Mouse (Mus musculus) MEL (cell line): ENCODE data around the gene Crk.

Experiments
- CTCF ChIP-seq, 3 experiments: IDR thresholded peaks in 2 of 3; conservative IDR thresholded peaks in 1 of 3; 2 replicates each; pipeline ENCODE4 v1.5.1; 2011 to 2012; ENCODE audit warnings: low read length in 3 of 3, low read depth in 2 of 3, mild to moderate bottlenecking in 2 of 3, improper control_type of control experiment in 1 of 3, inconsistent platforms in 1 of 3, mixed read lengths in 1 of 3, moderate library complexity in 1 of 3; ENCODE audit not compliant: control insufficient read depth in 1 of 3, insufficient read depth in 1 of 3, poor library complexity in 1 of 3, severe bottlenecking in 1 of 3
- GABPA ChIP-seq: IDR thresholded peaks from 2 replicates; pipeline ENCODE4 v1.6.1; 2012; ENCODE audit warnings: low read depth, mild to moderate bottlenecking, inconsistent platforms, low read length, improper control_type of control experiment, moderate library complexity
- GATA1 ChIP-seq: IDR thresholded peaks from 2 replicates; pipeline ENCODE4 v1.6.1; 2011; ENCODE audit warnings: low read depth, low read length, improper control_type of control experiment
- RCOR1 ChIP-seq: IDR thresholded peaks from 2 replicates; pipeline ENCODE4 v1.6.1; 2012; ENCODE audit warnings: low read depth, mild to moderate bottlenecking, inconsistent platforms, low read length, improper control_type of control experiment
- USF1 ChIP-seq: IDR thresholded peaks from 2 replicates; pipeline ENCODE4 v1.6.1; 2014; ENCODE audit warnings: low read depth, mild to moderate bottlenecking, inconsistent platforms, low read length, improper control_type of control experiment, moderate library complexity
- ZC3H11A ChIP-seq: IDR thresholded peaks from 2 replicates; pipeline ENCODE4 v1.6.1; 2012; ENCODE audit warnings: low read depth, mild to moderate bottlenecking, inconsistent platforms, low read length, improper control_type of control experiment
- ZKSCAN1 ChIP-seq: IDR thresholded peaks from 2 replicates; pipeline ENCODE4 v1.6.1; 2012; ENCODE audit warnings: low read depth, mild to moderate bottlenecking, inconsistent platforms, low read length, improper control_type of control experiment, moderate library complexity

GRCm38 (mm10) chr11:75658311-75658710 lies 20.7 kb upstream of the Crk start:
- no peak for TF ChIP-seq GABPA
- no peak for TF ChIP-seq ZC3H11A
- no peak for TF ChIP-seq CTCF (IDR thresholded peaks at IDR 0.05 in 2 of 3, conservative IDR thresholded peaks at IDR 0.05 in 1 of 3; ENCODE audit: control insufficient read depth in 1 of 3, insufficient read depth in 1 of 3, low read depth in 2 of 3, low read length in 3 of 3, poor library complexity in 1 of 3, severe bottlenecking in 1 of 3)
- no peak for TF ChIP-seq ZKSCAN1
- TF ChIP-seq RCOR1: no peak
- TF ChIP-seq USF1: no peak
- TF ChIP-seq GATA1: no peak
